Mouse (Mus musculus) lung, embryonic 14.5 days (tissue): ENCODE measurements at regions not wholly inside any gene's neighbourhood (a gene's known extent, or its start where the extent isn't known, plus 50 kb on each side); places are given as distances from the start of the nearest gene placed in this dataset.

Experiments
- ATAC-seq: fragments of 200-750 bp; cut with Nextera tagmentation; 2 replicates; pipeline ENCODE4 v1.8.0; 2017; ENCODE audit warnings: mild to moderate bottlenecking, moderate TSS enrichment, moderate library complexity; ENCODE audit not compliant: insufficient read depth
- DNase-seq: peaks from one replicate; pipeline ENCODE4 v3.0.0-alpha.2; 2015
- H3K27ac ChIP-seq: fragments of 300-500 bp; sonication (generic); 2 replicates; pipeline ENCODE4 v1.5.1; 2014; ENCODE audit warnings: low read depth, mild to moderate bottlenecking, moderate library complexity
- H3K27me3 ChIP-seq: fragments of 300-500 bp; sonication (generic); 2 replicates; pipeline ENCODE4 v1.6.1; 2014; ENCODE audit warnings: low read length, control low read depth; ENCODE audit not compliant: insufficient read depth
- H3K36me3 ChIP-seq: fragments of 300-500 bp; sonication (generic); 2 replicates; pipeline ENCODE4 v1.6.1; 2014; ENCODE audit warnings: control low read depth; ENCODE audit not compliant: insufficient read depth
- H3K4me1 ChIP-seq: fragments of 300-500 bp; sonication (generic); 2 replicates; pipeline ENCODE4 v1.6.1; 2014; ENCODE audit warnings: antibody characterized with exemption, control low read depth; ENCODE audit not compliant: insufficient read depth
- H3K4me2 ChIP-seq: fragments of 300-500 bp; sonication (generic); 2 replicates; pipeline ENCODE4 v1.6.1; 2014; ENCODE audit warnings: mild to moderate bottlenecking
- H3K4me3 ChIP-seq: fragments of 300-500 bp; sonication (generic); 2 replicates; pipeline ENCODE4 v1.5.1; 2014; ENCODE audit warnings: low read depth, low read length
- H3K9ac ChIP-seq: fragments of 300-500 bp; sonication (generic); 2 replicates; pipeline ENCODE4 v1.6.1; 2014
- H3K9me3 ChIP-seq: fragments of 300-500 bp; sonication (generic); 2 replicates; pipeline ENCODE4 v1.6.1; 2016; ENCODE audit warnings: low read depth, low read length, control low read depth
- CTCF ChIP-seq: IDR thresholded peaks from 2 replicates; pipeline ENCODE4 v1.5.1; 2016; ENCODE audit warnings: antibody characterized with exemption, low read depth
- WGBS: fragments of 180-500 bp; shearing (Covaris S2); extraction: QIAGEN DNeasy Blood & Tissue Kit; methylation state at CpG from one replicate; pipeline ENCODE4 v1.1.7; 2014; 5-methylcytosine and 5-hydroxymethylcytosine counted together

- no peak for TF ChIP-seq CTCF
- ATAC-seq (no peak), DNase-seq (no peak)
- H3K27me3 ChIP-seq, result no peaks in the 10 kb centered on the region
- no peak overlapping the region for H3K4me3 ChIP-seq
- H3K27ac ChIP-seq, result no peak overlapping the region
- H3K4me1 ChIP-seq, result no peaks in the 10 kb centered on the region
- H3K36me3 ChIP-seq, result no peaks in the 10 kb centered on the region
- H3K9me3 ChIP-seq, result no peaks in the 10 kb centered on the region
- H3K4me2 ChIP-seq, result no peak overlapping the region
- H3K9ac ChIP-seq, result no peak overlapping the region
These were observed 136.6 kb upstream of the Veph1 start for GRCm38 (mm10) chr3:66433216-66433615.

DNA sequence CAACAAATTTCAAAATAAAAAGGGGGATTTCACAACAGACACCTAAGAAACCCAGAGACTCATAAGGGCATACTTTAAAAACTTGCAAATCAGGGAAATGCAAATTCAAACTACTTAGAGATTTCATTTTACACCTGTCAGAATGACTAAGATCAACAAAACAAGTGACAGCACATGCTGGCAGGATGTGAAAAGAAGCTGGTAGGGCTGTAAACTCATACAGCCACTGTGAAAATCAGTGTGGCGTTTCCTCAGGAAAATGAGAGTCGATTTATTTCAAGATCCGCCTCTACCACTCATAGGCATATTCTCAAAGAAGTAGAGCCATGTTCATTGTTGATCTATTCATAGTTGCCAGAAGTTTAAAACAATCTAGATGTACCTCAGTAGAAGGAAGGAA is 133.6 kb upstream of the Veph1 start:
- Histone ChIP-seq H3K9ac (no peak overlapping the region), H3K4me2 (no peak overlapping the region), H3K27me3 (no peaks in the 10 kb centered on the region), H3K36me3 (no peaks in the 10 kb centered on the region), H3K4me3 (no peak overlapping the region), H3K27ac (no peak overlapping the region), H3K4me1 (no peaks in the 10 kb centered on the region), H3K9me3 (no peaks in the 10 kb centered on the region)
- no peak for TF ChIP-seq CTCF
- DNase-seq (no peak), ATAC-seq (no peak)
- 75% methylated on average over 3 of the region's 3 CpGs for WGBS

DNA sequence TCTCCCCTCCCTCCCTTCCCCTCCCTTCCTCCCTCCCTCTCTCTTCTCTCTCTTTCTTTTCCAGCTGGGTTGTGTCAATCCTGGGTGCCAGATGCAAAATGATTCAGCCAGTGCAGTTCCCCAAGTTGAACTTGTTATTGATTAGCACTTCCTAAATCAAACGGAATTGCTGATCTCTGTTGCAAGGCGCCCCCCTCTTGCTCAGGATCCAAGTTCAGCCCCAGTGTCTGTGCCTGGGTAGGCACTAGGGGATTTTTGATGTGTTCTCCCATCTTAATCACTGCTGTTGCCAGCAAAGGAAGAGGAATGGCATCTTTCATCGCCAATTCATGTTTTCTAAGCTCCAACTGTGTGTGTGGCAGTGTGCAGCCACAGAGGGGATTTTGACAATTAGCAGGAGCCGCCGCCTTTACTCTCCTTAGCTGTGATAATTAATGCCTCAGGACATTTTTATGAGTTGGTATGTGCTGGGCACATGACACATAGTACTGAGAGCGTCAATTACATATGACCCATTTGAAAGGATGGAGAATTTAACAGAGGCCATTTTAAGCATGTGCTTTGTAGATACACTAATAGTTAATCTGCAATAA is 125.9 kb upstream of the Veph1 start:
- no peak overlapping the region for H3K27ac ChIP-seq
- WGBS, result 42% methylated on average over 6 of the region's 6 CpGs
- H3K4me1 ChIP-seq, result no peaks in the 10 kb centered on the region
- DNase-seq, result peak; percentile 28
- no peaks in the 10 kb centered on the region for H3K36me3 ChIP-seq
- H3K4me2 ChIP-seq, result no peak overlapping the region
- H3K9ac ChIP-seq, result no peak overlapping the region
- no peaks in the 10 kb centered on the region for H3K9me3 ChIP-seq
- H3K4me3 ChIP-seq, result no peak overlapping the region
- ATAC-seq, result no peak
- no peak for TF ChIP-seq CTCF
- H3K27me3 ChIP-seq, result no peaks in the 10 kb centered on the region

- 37% methylated on average over 11 of the region's 11 CpGs for WGBS
- H3K27ac ChIP-seq, result no peak overlapping the region
- H3K4me2 ChIP-seq, result peak overlapping the region; percentile 51
- H3K9ac ChIP-seq, result no peak overlapping the region
- ATAC-seq (peak; percentile 47), DNase-seq (peak; percentile 81)
- H3K27me3 ChIP-seq, result 0 out of 2 replicates have a peak, but pooled peaks cover 4% of the 10 kb centered on the region
- H3K36me3 ChIP-seq, result no peaks in the 10 kb centered on the region
- H3K4me1 ChIP-seq, result no peaks in the 10 kb centered on the region
- peak overlapping the region; percentile 12; the same call in 1 of the 2 replicates for H3K4me3 ChIP-seq
- TF ChIP-seq CTCF, result peak; percentile 60
- H3K9me3 ChIP-seq, result no peaks in the 10 kb centered on the region
These were observed 114.2 kb upstream of the Veph1 start for GRCm38 (mm10) chr3:66410706-66411277.

- Histone ChIP-seq H3K4me1 (no peaks in the 10 kb centered on the region), H3K27me3 (0 out of 2 replicates have a peak, but pooled peaks cover 4% of the 10 kb centered on the region), H3K4me2 (no peak overlapping the region), H3K4me3 (no peak overlapping the region), H3K9me3 (no peaks in the 10 kb centered on the region), H3K36me3 (no peaks in the 10 kb centered on the region), H3K27ac (no peak overlapping the region), H3K9ac (no peak overlapping the region)
- WGBS, result 79% methylated on average over 7 of the region's 7 CpGs
- no peak for ATAC-seq
- no peak for DNase-seq
- TF ChIP-seq CTCF, result no peak
These were observed 112.2 kb upstream of the Veph1 start for GRCm38 (mm10) chr3:66408791-66409190.

- H3K27me3 ChIP-seq, result 0 out of 2 replicates have a peak, but pooled peaks cover 4% of the 10 kb centered on the region
- WGBS, result 60% methylated on average over 4 of the region's 4 CpGs
- peak; percentile 54 for DNase-seq
These were observed 109.0 kb upstream of the Veph1 start for GRCm38 (mm10) chr3:66405645-66406044.

GRCm38 (mm10) chr3:66403707-66404106 is 107.1 kb upstream of the Veph1 start:
- Histone ChIP-seq H3K27ac (no peak overlapping the region), H3K4me2 (no peak overlapping the region), H3K4me3 (no peak overlapping the region), H3K9me3 (no peaks in the 10 kb centered on the region), H3K36me3 (no peaks in the 10 kb centered on the region), H3K9ac (no peak overlapping the region), H3K27me3 (no peaks in the 10 kb centered on the region), H3K4me1 (peaks cover 4% of the 10 kb centered on the region; the same call in 1 of the 2 replicates)
- WGBS, result 92% methylated on average over 2 of the region's 2 CpGs
- no peak for DNase-seq
- ATAC-seq, result no peak
- TF ChIP-seq CTCF, result no peak

More at GRCm38 (mm10) chr3:66405645-66406044, 109.0 kb upstream of the Veph1 start:
- ATAC-seq, result no peak
- H3K36me3 ChIP-seq, result no peaks in the 10 kb centered on the region
- H3K27ac ChIP-seq, result no peak overlapping the region
- H3K9ac ChIP-seq, result no peak overlapping the region
- no peaks in the 10 kb centered on the region for H3K9me3 ChIP-seq
- no peak overlapping the region for H3K4me3 ChIP-seq
- no peak for TF ChIP-seq CTCF
- no peak overlapping the region for H3K4me2 ChIP-seq
- peaks cover 4% of the 10 kb centered on the region; the same call in 1 of the 2 replicates for H3K4me1 ChIP-seq
